8 mouse cellular contexts compared by ENCODE assay signal in the genomic region with DNA sequence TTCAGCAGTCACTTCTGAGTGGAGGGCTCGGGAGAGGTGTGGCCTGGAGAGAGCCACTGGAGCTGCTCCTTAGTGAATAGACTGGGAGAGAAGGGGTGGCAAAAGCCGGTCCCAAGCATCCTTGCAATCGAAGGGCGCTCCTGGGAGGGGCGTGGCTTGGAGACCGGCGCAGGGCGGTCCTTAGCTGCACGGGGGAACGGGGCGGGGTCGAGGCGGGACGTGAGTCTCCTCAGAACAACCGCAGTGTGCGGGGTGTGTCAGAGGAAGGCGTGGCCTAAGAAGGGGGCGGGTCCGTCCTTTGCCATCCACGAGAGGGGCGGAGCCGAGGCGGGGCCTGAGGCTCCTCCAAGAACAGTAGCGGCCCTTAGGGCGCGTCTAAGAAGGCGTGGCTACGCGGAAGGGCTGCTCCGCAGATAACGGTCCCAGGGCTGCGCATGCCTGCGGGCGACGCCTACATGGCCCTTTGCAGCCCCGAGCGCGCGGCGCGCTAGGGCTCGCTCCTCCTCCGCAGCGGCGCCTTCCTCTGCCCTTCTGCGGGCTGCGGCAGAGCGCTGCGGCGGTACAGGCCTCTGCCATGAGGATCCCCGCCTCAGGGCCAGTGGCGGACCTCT. TPM values are rescaled to one million over a fixed set of nuclear protein-coding genes. Genes with fewer than 3 reads are reported as not detected.
DNase-seq lines count a peak whose midpoint lies in the region; ATAC-seq and TF ChIP-seq lines count a peak whose summit lies in the region.

No protein-coding gene starts in this region.

- H3K27ac ChIP-seq in forebrain, embryonic 11.5 days (ENCODE audit: low read depth, low read length): peak overlapping the region; percentile 87
- H3K27ac ChIP-seq in heart, embryonic 16.5 days (ENCODE audit: low read length): peak overlapping the region; percentile 96
- peak overlapping the region; percentile 88 for H3K27ac ChIP-seq in liver, embryonic 15.5 days (replicated peaks)
- H3K27ac ChIP-seq in neural tube, embryonic 13.5 days (replicated peaks): peak overlapping the region; percentile 96
- peak overlapping the region; percentile 63 for H3K27ac ChIP-seq in testis, adult 2 months (ENCODE audit: control insufficient read depth, insufficient read depth, low read depth, low read length)

- no peak for TF ChIP-seq CTCF in testis, adult 2 months (IDR thresholded peaks at IDR 0.05; ENCODE audit: control insufficient read depth, insufficient read depth, insufficient replicate concordance, low read depth, low read length)

- H3K36me3 ChIP-seq in forebrain, embryonic 11.5 days (ENCODE audit: control insufficient read depth, insufficient read depth, low read length): no peaks in the 10 kb centered on the region; the same call in 1 of the 2 replicates
- H3K36me3 ChIP-seq in heart, embryonic 16.5 days (ENCODE audit: control insufficient read depth, insufficient read depth): no peaks in the 10 kb centered on the region
- no peaks in the 10 kb centered on the region for H3K36me3 ChIP-seq in liver, embryonic 15.5 days (replicated peaks)
- no peaks in the 10 kb centered on the region for H3K36me3 ChIP-seq in neural tube, embryonic 13.5 days
- H3K36me3 ChIP-seq in testis, adult 2 months (ENCODE audit: control insufficient read depth, insufficient read depth, low read length): no peaks in the 10 kb centered on the region

- TF ChIP-seq POLR2A in testis, adult 2 months (IDR thresholded peaks at IDR 0.05; ENCODE audit: control insufficient read depth, low read depth, low read length): peak; percentile 71

- peak overlapping the region; percentile 61 for H3K4me2 ChIP-seq in forebrain, embryonic 11.5 days (ENCODE audit: low read depth, low read length, severe bottlenecking)
- peak overlapping the region; percentile 59 for H3K4me2 ChIP-seq in heart, embryonic 16.5 days (ENCODE audit: low read depth, low read length)
- H3K4me2 ChIP-seq in liver, embryonic 15.5 days: peak overlapping the region; percentile 88
- peak overlapping the region; percentile 65 for H3K4me2 ChIP-seq in neural tube, embryonic 13.5 days

- WGBS in forebrain, embryonic 11.5 days: under 1% methylated on average over 52 of the region's 52 CpGs
- WGBS in heart, embryonic 16.5 days: under 1% methylated on average over 52 of the region's 52 CpGs
- 1% methylated on average over 52 of the region's 52 CpGs for WGBS in liver, embryonic 15.5 days (ENCODE audit: insufficient replicate concordance)
- WGBS in neural tube, embryonic 13.5 days: 0% methylated on average over 52 of the region's 52 CpGs

- H3K9ac ChIP-seq in forebrain, embryonic 11.5 days (ENCODE audit: low read length): peak overlapping the region; percentile 89
- H3K9ac ChIP-seq in heart, embryonic 16.5 days (ENCODE audit: low read length): peak overlapping the region; percentile 77
- peak overlapping the region; percentile 92 for H3K9ac ChIP-seq in liver, embryonic 15.5 days
- H3K9ac ChIP-seq in neural tube, embryonic 13.5 days: peak overlapping the region; percentile 89

- no peaks in the 10 kb centered on the region for H3K27me3 ChIP-seq in forebrain, embryonic 11.5 days (ENCODE audit: control insufficient read depth, insufficient read depth, low read length)
- no peaks in the 10 kb centered on the region for H3K27me3 ChIP-seq in heart, embryonic 16.5 days (ENCODE audit: control insufficient read depth, insufficient read depth, low read length)
- H3K27me3 ChIP-seq in liver, embryonic 15.5 days: peaks cover 5% of the 10 kb centered on the region; the same call in 1 of the 2 replicates
- no peaks in the 10 kb centered on the region; the same call in 1 of the 2 replicates for H3K27me3 ChIP-seq in neural tube, embryonic 13.5 days
- H3K27me3 ChIP-seq in testis, adult 2 months (ENCODE audit: control insufficient read depth, insufficient read depth, low read length): no peaks in the 10 kb centered on the region

- H3K4me3 ChIP-seq in forebrain, embryonic 11.5 days (ENCODE audit: low read depth, low read length): peak overlapping the region; percentile 73
- H3K4me3 ChIP-seq in heart, embryonic 16.5 days (ENCODE audit: low read length): peak overlapping the region; percentile 66
- H3K4me3 ChIP-seq in liver, embryonic 15.5 days (replicated peaks): peak overlapping the region; percentile 90
- H3K4me3 ChIP-seq in neural tube, embryonic 13.5 days: peak overlapping the region; percentile 72
- H3K4me3 ChIP-seq in testis, adult 2 months (ENCODE audit: control insufficient read depth, low read depth, low read length): peak overlapping the region; percentile 87

- peak; percentile 99 to 100 for DNase-seq in CD8-positive naive resting alpha-beta T cell, adult 2 months (ENCODE audit: low read depth in 2 of 2, low spot score in 2 of 2)
- DNase-seq in c-Kit-positive CD71-negative TER-119-negative erythroid progenitor cells, embryonic 14.5 days (ENCODE audit: low read depth): peak; percentile 99
- DNase-seq in forebrain, embryonic 11.5 days (ENCODE audit: low spot score): peak; percentile 100
- peak; percentile 98 to 99 for DNase-seq in kidney, postnatal 36 days

- H3K9me3 ChIP-seq in forebrain, embryonic 11.5 days (ENCODE audit: control insufficient read depth, low read length): no peaks in the 10 kb centered on the region
- no peaks in the 10 kb centered on the region for H3K9me3 ChIP-seq in heart, embryonic 16.5 days (replicated peaks; ENCODE audit: control insufficient read depth, low read length)
- no peaks in the 10 kb centered on the region for H3K9me3 ChIP-seq in liver, embryonic 15.5 days (replicated peaks)
- H3K9me3 ChIP-seq in neural tube, embryonic 13.5 days: no peaks in the 10 kb centered on the region

- H3K4me1 ChIP-seq in forebrain, embryonic 11.5 days (replicated peaks; ENCODE audit: control insufficient read depth, insufficient read depth, low read length): no peaks in the 10 kb centered on the region; the same call in 1 of the 2 replicates
- peaks cover 17% of the 10 kb centered on the region for H3K4me1 ChIP-seq in heart, embryonic 16.5 days (ENCODE audit: control insufficient read depth, insufficient read depth, low read length)
- peaks cover 26% of the 10 kb centered on the region for H3K4me1 ChIP-seq in liver, embryonic 15.5 days (replicated peaks)
- H3K4me1 ChIP-seq in neural tube, embryonic 13.5 days (replicated peaks): peaks cover 31% of the 10 kb centered on the region
- H3K4me1 ChIP-seq in testis, adult 2 months (ENCODE audit: control insufficient read depth, insufficient read depth, low read length): peaks cover 6% of the 10 kb centered on the region

- ATAC-seq in forebrain, embryonic 11.5 days (replicated peaks; ENCODE audit: low FRiP score): peak; percentile 98
- ATAC-seq in heart, embryonic 16.5 days (replicated peaks; ENCODE audit: extremely low read depth, insufficient read depth, low FRiP score): peak; percentile 98
- peak; percentile 99 for ATAC-seq in liver, embryonic 15.5 days (ENCODE audit: insufficient read depth)
- peak; percentile 99 for ATAC-seq in neural tube, embryonic 13.5 days (ENCODE audit: low read depth)

RNA-seq across cellular contexts. Expression of a gene that starts 34.4 kb away (rescaled TPM):
- 5.4 and 6.0 TPM in 2 replicates for polyA plus RNA-seq in forebrain, embryonic 11.5 days (2014; fragmentation: Nextera tagmentation; extraction: Ambion mirVana)
- polyA plus RNA-seq in heart, embryonic 16.5 days (2015; fragmentation: Nextera tagmentation; extraction: Ambion mirVana): 3.6 and 4.4 TPM in 2 replicates
- polyA plus RNA-seq in liver, embryonic 15.5 days (2015; fragmentation: Nextera tagmentation; extraction: Ambion mirVana): 1.1 and 1.3 TPM in 2 replicates
- 6.5 and 8.0 TPM in 2 replicates for polyA plus RNA-seq in neural tube, embryonic 13.5 days (2015; fragmentation: Nextera tagmentation; extraction: Ambion mirVana)
- polyA plus RNA-seq in testis, adult 2 months (2012; rRNA removed): 1.1 and 1.3 TPM in 2 replicates

Comparison
In these comparisons a context has a peak if more than half of its experiments do, and no peak if none do; other contexts are left out.
1. Peak in every context shown above with its lines: DNase-seq, ATAC-seq, H3K4me3 ChIP-seq and H3K27ac ChIP-seq.